Mouse (Mus musculus) thymus, adult 2 months (tissue): ENCODE data around the gene Gm28047. TPM values are rescaled to one million over a fixed set of nuclear protein-coding genes. Genes with fewer than 3 reads are reported as not detected.

ENCODE experiments used
- DNase-seq: peaks from one replicate; pipeline ENCODE4 v3.0.0; 2021
- H3K27ac ChIP-seq: fragments of 200-500 bp; 2 replicates; pipeline ENCODE4 v1.5.1; 2012; ENCODE audit warnings: low read length, control low read depth; ENCODE audit not compliant: control insufficient read depth, insufficient read depth
- H3K27me3 ChIP-seq: fragments of 200-500 bp; 2 replicates; pipeline ENCODE4 v1.6.1; 2012; ENCODE audit warnings: mild to moderate bottlenecking, low read length, moderate library complexity, mixed read lengths; ENCODE audit not compliant: control insufficient read depth, insufficient read depth
- H3K36me3 ChIP-seq: fragments of 200-500 bp; 2 replicates; pipeline ENCODE4 v1.6.1; 2012; ENCODE audit warnings: mild to moderate bottlenecking, low read length, moderate library complexity; ENCODE audit not compliant: control insufficient read depth, insufficient read depth
- H3K4me1 ChIP-seq: fragments of 200-500 bp; replicated peaks from 2 replicates; pipeline ENCODE4 v1.6.1; 2012; ENCODE audit warnings: low read length; ENCODE audit not compliant: control insufficient read depth, insufficient read depth
- H3K4me3 ChIP-seq: fragments of 200-500 bp; 2 replicates; pipeline ENCODE4 v1.5.1; 2012; ENCODE audit warnings: mild to moderate bottlenecking, low read length, control low read depth, moderate library complexity; ENCODE audit not compliant: control insufficient read depth, insufficient read depth
- CTCF ChIP-seq: fragments of 200-500 bp; IDR thresholded peaks from 2 replicates; pipeline ENCODE4 v1.5.1; 2012; ENCODE audit warnings: mild to moderate bottlenecking, control low read depth, low read length, moderate library complexity, borderline replicate concordance; ENCODE audit not compliant: control insufficient read depth, poor library complexity, insufficient read depth; ENCODE audit errors: extremely low read depth
- POLR2A ChIP-seq: fragments of 200-500 bp; IDR thresholded peaks from 2 replicates; pipeline ENCODE4 v1.6.1; 2012; ENCODE audit warnings: mild to moderate bottlenecking, low read length, control low read depth, moderate library complexity; ENCODE audit not compliant: control insufficient read depth, poor library complexity, insufficient read depth; ENCODE audit errors: extremely low read depth
- WGBS: fragments of 180-500 bp; shearing (Covaris S2); methylation state at CpG from one replicate; pipeline ENCODE4 v1.1.7; 2018; 5-methylcytosine and 5-hydroxymethylcytosine counted together
- polyA plus RNA-seq: library from polyadenylated mRNA; depleted of rRNA; stranded (reverse); fragments of >200 nt; gene quantifications from 2 replicates; pipeline ENCODE4 v1.2.3, GENCODE M21; 2012

Gene Gm28047
- polyA plus RNA-seq, 1 experiment = not detected

GRCm38 (mm10) chr15:102651107-102651506 is 26.2 kb upstream of the Gm28047 start:
- WGBS = 84% methylated on average over 3 of the region's 3 CpGs
- H3K27me3 ChIP-seq = no peaks in the 10 kb centered on the region
- no peaks in the 10 kb centered on the region for H3K36me3 ChIP-seq
- no peaks in the 10 kb centered on the region for H3K4me1 ChIP-seq
- H3K27ac ChIP-seq = no peak overlapping the region
- TF ChIP-seq CTCF (no peak), POLR2A (no peak)
- H3K4me3 ChIP-seq = no peak overlapping the region
- no peak for DNase-seq

- Histone ChIP-seq H3K36me3 (no peaks in the 10 kb centered on the region), H3K27ac (no peak overlapping the region), H3K4me3 (no peak overlapping the region), H3K4me1 (no peaks in the 10 kb centered on the region), H3K27me3 (no peaks in the 10 kb centered on the region)
- 94% methylated on average over 3 of the region's 3 CpGs for WGBS
- no peak for TF ChIP-seq POLR2A
- TF ChIP-seq CTCF = no peak
- no peak for DNase-seq
Observed at GRCm38 (mm10) chr15:102635817-102636216, 10.9 kb upstream of the Gm28047 start.

- no peak overlapping the region for H3K4me3 ChIP-seq
- 95% methylated on average over 8 of the region's 8 CpGs for WGBS
- H3K4me1 ChIP-seq = no peaks in the 10 kb centered on the region
- TF ChIP-seq CTCF (no peak), POLR2A (no peak)
- H3K27me3 ChIP-seq = no peaks in the 10 kb centered on the region
- no peak overlapping the region for H3K27ac ChIP-seq
- H3K36me3 ChIP-seq = no peaks in the 10 kb centered on the region
- DNase-seq = no peak
Observed at GRCm38 (mm10) chr15:102634684-102635083, 9.8 kb upstream of the Gm28047 start.

DNA sequence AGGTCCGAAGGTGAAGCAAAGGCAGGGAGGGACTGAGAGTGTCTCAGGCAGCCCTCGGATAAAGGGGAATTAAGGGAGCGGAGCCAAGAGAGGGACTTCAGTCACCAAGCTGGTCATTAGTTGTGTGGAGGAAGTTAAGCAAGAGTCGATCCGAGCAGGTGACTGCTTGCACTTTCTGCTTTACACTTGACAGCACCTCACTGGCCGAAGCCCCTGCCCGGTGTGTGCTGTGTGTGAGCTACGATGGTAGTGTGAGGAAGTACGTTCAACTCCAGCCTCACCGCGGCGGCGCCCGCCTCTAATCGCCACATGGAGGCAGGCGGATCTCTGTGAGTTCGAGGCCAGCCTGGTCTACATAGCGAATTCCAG is 804 bp upstream of the Gm28047 start:
- Histone ChIP-seq H3K4me1 (peaks cover 9% of the 10 kb centered on the region), H3K36me3 (no peaks in the 10 kb centered on the region), H3K4me3 (peak overlapping the region; percentile 73), H3K27ac (no peak overlapping the region), H3K27me3 (no peaks in the 10 kb centered on the region)
- no peak for DNase-seq
- WGBS = under 1% methylated on average over 18 of the region's 18 CpGs
- no peak for TF ChIP-seq CTCF
- no peak for TF ChIP-seq POLR2A

DNA sequence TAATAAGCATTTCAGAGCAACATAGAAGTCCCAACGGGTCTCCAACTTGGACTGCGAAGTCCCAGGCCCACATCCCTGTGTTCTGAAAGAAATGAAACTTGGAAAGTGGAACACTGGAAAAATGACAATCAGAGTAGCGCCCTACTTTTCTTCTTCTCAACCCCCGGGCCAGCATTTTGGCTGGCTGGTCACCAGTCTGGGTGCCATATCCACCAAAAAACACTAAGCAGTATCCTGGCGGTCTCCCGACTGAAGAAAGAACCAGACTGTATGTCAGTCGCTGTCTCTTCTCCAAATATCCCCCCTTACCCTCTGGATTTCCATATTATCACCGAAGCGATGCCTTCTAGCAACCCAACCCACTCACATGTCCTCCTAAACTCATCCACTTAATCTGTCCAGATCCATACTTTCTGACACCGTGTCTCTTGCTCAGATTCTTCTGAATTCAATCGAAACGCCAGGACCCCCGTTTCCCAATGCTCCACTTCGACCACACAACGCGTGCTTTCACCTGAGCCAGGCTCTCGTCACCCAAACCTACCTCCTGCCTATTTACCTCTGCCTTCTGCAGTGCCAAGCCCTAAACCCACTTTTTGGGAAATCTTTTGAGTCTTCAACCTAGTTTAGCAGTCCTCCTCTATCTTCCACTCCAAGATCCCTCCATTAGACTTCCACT is 437 bp downstream of the Gm28047 start:
- H3K27me3 ChIP-seq = no peaks in the 10 kb centered on the region
- 3% methylated on average over 17 of the region's 17 CpGs for WGBS
- no peak overlapping the region for H3K27ac ChIP-seq
- H3K36me3 ChIP-seq = no peaks in the 10 kb centered on the region
- no peak for TF ChIP-seq CTCF
- TF ChIP-seq POLR2A = no peak
- H3K4me1 ChIP-seq = peaks cover 9% of the 10 kb centered on the region
- H3K4me3 ChIP-seq = peak overlapping the region; percentile 73
- DNase-seq = no peak

DNA sequence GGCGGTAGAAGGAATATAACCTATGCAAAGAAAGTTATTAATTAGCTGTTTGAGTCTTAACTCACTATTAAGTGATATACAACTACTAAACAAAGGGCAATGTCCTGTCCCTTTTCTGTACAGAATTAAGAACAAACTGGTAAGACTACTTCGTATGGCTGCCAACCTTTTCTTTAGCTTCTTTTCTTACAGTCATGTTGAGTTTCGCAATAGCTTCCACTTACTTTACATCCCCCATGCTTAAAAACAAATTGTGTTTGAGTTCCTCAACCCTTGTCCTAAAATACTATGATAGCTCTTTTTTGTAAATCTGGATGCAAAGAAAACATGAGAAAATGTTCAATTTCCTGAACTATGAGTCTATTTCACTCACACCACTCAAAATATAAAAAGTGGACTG is 1.7 kb downstream of the Gm28047 start:
- no peak for DNase-seq
- TF ChIP-seq POLR2A = no peak
- no peak for TF ChIP-seq CTCF
- WGBS = 84% methylated on average over 3 of the region's 3 CpGs
- Histone ChIP-seq H3K4me3 (no peak overlapping the region), H3K36me3 (no peaks in the 10 kb centered on the region), H3K27ac (no peak overlapping the region), H3K4me1 (peaks cover 9% of the 10 kb centered on the region), H3K27me3 (no peaks in the 10 kb centered on the region)

DNA sequence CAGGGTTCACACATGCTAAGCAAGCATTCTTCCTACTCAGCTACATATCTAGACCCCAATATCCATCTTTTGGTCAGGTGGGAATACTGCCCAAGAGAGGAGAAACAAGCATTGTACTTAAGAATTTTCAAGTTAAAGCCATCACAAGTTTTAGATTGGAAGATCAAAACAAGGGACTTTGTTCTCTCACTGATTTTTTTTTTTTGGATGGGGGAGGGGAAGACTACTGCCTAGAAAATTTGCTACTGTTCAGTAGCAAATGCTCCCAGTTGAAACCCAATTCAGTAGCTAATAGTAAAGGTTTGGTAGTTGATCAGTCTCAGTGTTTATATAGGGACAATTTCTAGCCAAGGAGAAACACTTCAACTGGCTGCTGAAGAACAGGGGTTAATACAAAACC is 2.3 kb downstream of the Gm28047 start:
- DNase-seq = no peak
- Histone ChIP-seq H3K36me3 (no peaks in the 10 kb centered on the region), H3K4me1 (peaks cover 9% of the 10 kb centered on the region), H3K27me3 (no peaks in the 10 kb centered on the region), H3K4me3 (no peak overlapping the region), H3K27ac (no peak overlapping the region)
- TF ChIP-seq POLR2A (no peak), CTCF (no peak)
